Mouse (Mus musculus) left cerebral cortex, postnatal 10 days (tissue): ENCODE results near the gene Gm16181. TPM values are rescaled to one million over a fixed set of nuclear protein-coding genes. Genes with fewer than 3 reads are reported as not detected.

Source experiments
- DNase-seq, 2 experiments: peaks; one replicate each; pipeline ENCODE4 v3.0.0; 2021 to 2022; ENCODE audit warnings: low spot score in 2 of 2, mixed read lengths in 1 of 2; ENCODE audit errors: extremely low spot score in 1 of 2
- intact Hi-C: fragments of 180-260 bp; cut with DNase I; formaldehyde crosslinking; loops from one replicate; pipeline ENCODE4 v1.15.1; 2025
- total RNA-seq, 2 experiments: library from RNA; stranded (reverse); gene quantifications; 2 replicates each; pipeline ENCODE4 v1.2.3; 2021

Gene Gm16181
- total RNA-seq, result not detected

DNA sequence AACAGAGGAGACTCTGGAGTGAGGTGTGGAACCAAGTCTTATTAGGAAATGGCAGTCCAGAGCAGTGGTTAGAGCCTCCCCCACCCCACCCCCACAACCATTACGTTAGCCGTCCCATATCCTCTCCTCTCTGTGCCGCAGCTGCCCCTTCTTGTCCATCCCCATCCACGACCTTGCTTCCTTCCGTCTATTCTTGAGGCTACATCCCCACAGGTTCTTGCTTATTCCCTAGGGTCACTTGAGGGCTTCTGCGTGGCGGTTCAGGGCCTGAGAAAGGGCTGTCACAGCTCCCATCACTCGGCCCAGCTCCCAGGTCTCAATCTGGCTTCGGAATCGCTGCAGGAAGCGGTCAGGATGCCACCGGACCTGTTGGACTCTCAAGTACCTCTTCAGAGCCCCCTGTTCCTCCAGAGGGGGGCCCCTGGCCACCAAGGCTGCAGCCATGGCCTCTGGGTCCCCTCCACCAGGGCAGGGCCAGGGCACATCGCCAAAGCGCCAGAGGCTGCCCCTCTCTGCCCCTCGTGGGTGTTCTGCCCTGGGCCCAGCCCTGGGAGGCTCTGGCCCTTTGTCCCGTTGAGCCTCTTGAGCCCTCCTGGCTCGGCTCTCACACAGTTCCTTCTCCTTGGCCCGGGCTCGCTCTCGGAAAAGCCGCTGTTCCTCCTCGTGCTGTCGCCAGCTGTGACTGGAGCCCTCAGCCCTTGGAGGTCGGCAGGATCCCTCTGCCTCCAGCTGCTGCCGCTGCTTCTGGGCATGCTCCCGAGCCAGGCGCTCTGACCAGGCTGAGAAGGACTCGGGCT lies at the start of gene Gm16181:
Gene Gm16181 (plus strand): TSS at position 679 of the 797 bp plus-strand sequence.
- DNase-seq, result peak in 1 of 2 experiments; percentile 65
- intact Hi-C loops, result no loop called here

- no peak for DNase-seq
- intact Hi-C loops, result no loop called here
Measured at GRCm38 (mm10) chr17:35172445-35173234, 48.0 kb upstream of the Gm16181 start.

DNA sequence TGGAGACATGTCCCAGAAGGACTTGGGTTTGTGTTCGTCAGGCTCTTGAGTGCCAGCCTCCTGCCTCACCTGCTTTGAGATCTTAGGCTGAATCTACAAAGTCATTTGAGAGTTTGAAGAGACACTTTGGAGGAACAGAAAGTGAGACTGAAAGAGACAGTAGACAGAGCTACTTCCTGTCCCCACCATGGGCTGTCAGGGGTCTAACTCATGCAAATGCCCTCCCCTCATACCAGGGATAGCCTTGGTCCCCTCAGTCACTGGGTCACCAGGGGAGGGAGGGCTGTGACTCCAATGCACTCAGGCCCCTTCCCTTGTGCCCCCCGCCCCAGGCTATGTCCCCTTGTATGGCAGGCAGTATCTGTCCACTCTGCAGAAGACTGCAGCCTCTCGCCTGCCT lies 47.3 kb upstream of the Gm16181 start:
- intact Hi-C loops, result no loop called here
- DNase-seq, result no peak

GRCm38 (mm10) chr17:35174201-35174977 lies 46.2 kb upstream of the Gm16181 start:
- no peak for DNase-seq
- intact Hi-C loops, result no loop called here

DNA sequence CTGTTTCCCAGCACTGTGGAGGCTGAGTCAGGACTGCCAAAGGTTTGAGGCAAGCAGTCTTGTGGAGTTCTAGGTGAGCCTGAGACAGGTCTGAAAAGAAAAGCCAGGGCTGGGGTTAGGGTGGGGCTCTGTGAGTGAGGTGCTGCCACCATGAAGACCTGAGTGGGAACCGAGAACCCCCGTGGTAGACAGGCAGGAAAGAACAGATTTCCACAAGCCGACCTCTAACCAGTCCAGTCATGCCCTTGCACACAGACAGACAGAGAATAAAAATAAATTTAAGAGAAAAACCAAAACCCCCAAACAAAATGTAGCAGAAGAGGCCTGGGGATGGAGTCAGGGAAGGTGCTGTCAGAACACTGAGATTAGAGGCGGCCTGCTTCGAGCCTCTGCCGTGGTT lies 45.3 kb upstream of the Gm16181 start:
- no peak for DNase-seq
- intact Hi-C loops, result no loop called here

DNA sequence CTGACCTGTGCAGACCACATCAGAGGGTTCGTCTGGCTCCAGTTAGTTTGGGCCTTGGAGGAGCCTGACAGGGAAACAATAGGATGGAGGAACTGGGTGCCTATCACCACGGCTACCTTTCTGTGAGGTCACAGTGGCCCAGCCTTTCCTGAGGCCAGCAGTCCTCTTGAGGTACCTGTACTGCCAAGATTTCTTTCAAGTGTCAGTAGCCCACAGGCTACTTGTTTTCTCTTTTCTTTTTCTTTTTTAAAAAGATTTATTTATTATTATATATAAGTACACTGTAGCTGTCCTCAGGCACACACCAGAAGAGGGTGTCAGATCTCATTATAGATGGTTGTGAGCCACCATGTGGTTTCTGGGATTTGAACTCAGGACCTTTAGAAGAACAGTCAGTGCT lies 44.7 kb upstream of the Gm16181 start, which contains the start of gene Aif1:
Gene Aif1 (minus strand): TSS at position 101 of the 400 bp plus-strand sequence.
- intact Hi-C loops, result no loop called here

DNA sequence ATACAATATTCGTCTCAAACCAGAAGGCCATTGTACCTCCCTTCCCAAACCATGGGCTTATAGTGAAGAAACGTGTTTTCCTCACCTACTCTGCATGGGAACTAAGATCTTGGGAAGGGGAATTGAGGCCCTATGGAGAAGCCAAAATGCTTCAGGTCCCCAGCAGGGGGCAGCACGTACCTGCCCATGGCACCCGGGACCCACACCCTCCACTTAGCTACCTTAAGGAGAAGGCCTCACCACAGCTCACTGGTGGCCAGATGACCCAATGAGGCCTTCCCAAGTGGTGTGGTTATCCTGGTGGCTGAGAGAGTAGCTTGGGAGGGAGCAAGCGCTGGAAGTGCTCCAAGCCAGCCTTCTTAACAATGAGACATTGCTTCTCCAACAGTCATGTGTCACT lies 42.1 kb upstream of the Gm16181 start:
- intact Hi-C loops, result no loop called here
- peak in 1 of 2 experiments; percentile 74 for DNase-seq

More for the DNA sequence above, 44.7 kb upstream of the Gm16181 start, which contains the start of gene Aif1:
- no peak for DNase-seq

GRCm38 (mm10) chr17:35180093-35180492 lies 40.5 kb upstream of the Gm16181 start:
- intact Hi-C loops, result no loop called here
- no peak for DNase-seq

DNA sequence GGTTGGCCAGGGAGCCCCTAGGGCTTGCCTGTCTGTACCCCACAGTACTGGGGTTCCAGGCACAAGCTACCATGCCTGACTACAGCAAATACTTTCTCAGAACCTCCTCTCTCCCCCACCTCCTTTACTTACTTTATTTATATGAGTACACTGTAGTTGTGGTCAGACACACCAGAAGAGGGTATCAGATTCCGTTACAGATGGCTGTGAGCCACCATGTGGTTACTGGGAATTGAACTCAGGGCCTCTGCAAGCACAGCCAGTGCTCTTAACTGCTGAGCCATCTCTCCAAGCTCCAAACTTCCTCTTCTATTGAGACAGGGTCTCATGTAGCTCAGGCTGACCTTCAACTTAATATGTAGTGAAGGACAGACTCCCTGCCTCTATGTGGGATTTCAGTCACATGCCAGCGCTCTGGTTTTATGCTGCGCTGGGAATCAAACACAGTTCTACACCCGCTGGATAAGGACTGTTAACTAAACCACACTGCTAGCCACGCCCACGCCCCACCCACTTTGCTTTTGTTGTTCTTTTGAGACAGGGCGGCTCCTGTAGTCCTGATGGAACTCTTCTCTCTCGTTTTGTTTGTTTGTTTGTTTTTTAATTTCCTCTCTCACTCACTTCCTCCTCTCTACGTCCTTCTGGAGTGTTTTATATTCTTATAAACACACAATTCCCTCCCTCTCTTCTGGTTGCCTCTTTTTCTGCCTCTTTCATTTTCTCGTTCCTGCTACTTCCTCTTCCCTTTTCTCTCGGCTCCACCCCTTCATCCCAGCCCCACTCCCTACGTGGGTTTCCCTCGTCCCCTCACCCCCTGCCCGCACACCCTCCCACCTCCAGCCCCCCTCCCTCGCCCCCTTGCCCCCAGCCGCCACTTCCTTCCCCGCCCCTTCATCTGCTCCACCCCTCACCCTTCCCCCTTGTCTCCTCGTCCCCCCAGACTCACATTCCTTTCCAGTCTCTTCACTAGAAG lies 34.7 kb upstream of the Gm16181 start:
- intact Hi-C loops, result no loop called here

DNA sequence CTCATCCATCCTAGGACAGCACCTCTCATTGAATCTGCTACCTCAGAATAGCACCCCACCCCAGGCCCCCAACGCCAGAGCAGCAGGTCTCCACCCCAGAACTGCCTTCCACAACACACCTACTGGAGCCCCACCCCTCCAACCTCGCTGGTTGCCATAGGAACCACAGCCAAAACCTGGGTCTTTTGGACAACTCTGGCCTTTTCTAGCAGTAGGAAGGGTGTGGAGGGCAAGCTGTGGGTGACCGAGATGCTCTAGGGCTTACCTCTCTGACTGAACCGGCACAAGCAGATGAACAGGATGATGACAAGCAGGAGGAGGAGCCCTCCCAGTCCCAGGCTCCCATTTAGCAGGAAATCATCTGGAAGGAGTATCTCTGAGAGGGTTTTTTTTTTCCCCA lies 34.0 kb upstream of the Gm16181 start:
- intact Hi-C loops, result no loop called here
- DNase-seq, result no peak

More for the DNA sequence above, 34.7 kb upstream of the Gm16181 start:
- DNase-seq, result peak in 1 of 2 experiments; percentile 75

GRCm38 (mm10) chr17:35187345-35187744 lies 33.3 kb upstream of the Gm16181 start:
- DNase-seq, result no peak
- intact Hi-C loops, result no loop called here

DNA sequence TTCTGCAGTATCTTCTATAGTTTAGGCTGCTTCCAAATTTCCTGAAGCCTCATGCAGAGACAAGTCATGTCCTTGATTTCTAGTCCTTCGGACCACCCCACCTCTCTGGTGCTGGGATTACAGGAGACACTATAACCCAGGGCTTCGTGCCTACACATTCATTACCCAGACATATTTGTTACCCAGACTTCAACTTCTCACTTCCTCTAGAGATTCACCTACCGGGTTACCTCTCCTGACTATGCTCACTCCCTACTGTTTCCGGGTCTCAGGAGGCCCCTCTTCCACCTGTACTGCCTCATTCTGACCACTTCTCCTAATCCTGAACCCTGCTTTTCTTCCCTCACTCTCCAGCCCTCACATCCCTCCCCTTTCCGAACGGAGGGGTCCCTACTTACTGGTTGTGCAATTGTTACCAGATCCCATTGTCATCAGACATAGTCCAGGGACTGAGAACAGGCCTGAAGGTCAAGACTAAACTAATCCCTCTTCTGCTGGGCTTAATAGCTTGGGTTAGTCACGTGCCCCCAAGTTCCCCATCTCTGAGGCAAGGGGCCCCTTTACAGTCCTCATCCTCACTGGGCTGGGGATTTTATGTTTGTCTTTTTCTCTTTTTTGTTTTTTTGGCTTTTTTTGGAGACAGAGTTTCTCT lies 32.5 kb upstream of the Gm16181 start, which contains the start of gene Lst1:
Gene Lst1 (minus strand): TSS at position 481 of the 652 bp plus-strand sequence.
- intact Hi-C loops, result no loop called here
- DNase-seq, result no peak

DNA sequence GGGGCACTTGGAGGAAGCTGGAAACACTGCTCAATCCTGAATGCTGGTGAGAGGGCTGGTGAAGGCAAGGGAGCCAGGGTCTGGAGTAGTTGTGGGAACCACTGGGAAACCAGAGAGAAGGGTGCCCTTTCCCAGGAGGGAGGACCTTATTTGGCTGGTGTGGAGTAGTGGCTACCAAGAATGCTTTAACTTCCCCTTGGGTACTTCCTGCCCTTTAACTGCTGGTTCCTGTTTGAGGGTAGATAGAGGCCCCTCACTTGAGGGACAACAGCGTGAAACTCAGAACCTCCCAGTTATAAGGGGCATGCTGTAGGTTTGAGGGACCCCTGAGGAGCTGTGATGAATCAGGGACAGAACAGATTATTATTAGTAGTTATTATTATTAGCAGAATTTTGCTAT lies 31.4 kb upstream of the Gm16181 start:
- DNase-seq, result no peak
- intact Hi-C loops, result no loop called here

DNA sequence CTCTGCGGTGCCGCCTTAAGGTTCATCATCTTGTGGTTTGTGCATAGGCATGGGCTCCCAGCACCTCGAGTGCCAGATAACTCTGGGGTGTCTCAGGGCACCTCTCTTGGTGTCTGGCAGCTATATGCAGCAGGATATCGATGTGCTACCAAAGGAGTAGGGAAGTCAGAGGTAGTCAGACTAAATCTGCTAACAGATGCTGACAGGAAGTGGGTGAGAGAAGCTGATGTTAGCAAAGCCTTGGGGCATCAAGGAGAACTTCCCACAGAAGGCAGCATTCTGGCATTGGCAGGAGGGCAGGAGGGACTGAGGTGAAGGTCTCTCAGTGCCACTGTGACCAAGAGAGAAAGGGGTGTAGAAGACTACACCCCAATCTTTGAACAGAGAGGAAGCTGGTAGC lies 30.5 kb upstream of the Gm16181 start:
- DNase-seq, result no peak
- intact Hi-C loops, result no loop called here

DNA sequence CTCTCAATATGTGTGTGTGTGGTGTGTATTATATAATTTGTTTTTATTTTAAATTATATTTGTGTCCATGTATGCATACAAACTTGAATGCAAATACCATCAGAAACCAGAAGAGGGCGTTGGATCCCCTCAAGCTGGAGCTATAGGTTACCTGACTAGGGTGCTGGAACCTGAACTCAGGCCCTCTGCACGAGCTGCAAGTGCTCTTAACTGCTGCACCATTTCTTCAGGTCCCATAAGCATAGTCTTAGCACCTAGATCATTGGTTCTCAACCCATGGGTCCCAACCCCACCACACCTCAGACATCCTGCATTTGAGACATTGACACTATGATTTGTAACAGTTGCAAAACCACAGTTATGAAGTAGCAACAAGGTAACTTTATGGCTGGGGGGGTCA lies 28.9 kb upstream of the Gm16181 start:
- intact Hi-C loops, result no loop called here
- DNase-seq, result no peak

- DNase-seq, result no peak
- intact Hi-C loops, result no loop called here
Measured at GRCm38 (mm10) chr17:35192924-35193323, 27.7 kb upstream of the Gm16181 start.
